Mouse (Mus musculus) brain, embryonic 14.5 days (tissue): ENCODE measurements around the gene Sytl1.

Experiments
- CTCF ChIP-seq: fragments of 200-500 bp; IDR thresholded peaks from 2 replicates; pipeline ENCODE4 v1.5.1; 2012; ENCODE audit warnings: inconsistent platforms, mild to moderate bottlenecking, moderate library complexity, borderline replicate concordance; ENCODE audit not compliant: insufficient read depth, insufficient read length; ENCODE audit errors: extremely low read depth
- POLR2A ChIP-seq: fragments of 200-500 bp; IDR thresholded peaks from 2 replicates; pipeline ENCODE4 v1.6.1; 2012; ENCODE audit warnings: mild to moderate bottlenecking, inconsistent platforms, borderline replicate concordance; ENCODE audit not compliant: poor library complexity, insufficient read depth, insufficient read length, severe bottlenecking; ENCODE audit errors: extremely low read depth

GRCm38 (mm10) chr4:133277104-133278026 lies 14.5 kb upstream of the Sytl1 start, which contains the start of gene Tmem222:
- TF ChIP-seq CTCF (no peak), POLR2A (peak; percentile 75)
